Mouse (Mus musculus) midbrain, embryonic 15.5 days (tissue): ENCODE measurements around the gene Arl5c. TPM values are rescaled to one million over a fixed set of nuclear protein-coding genes. Genes with fewer than 3 reads are reported as not detected.

Experiments
- ATAC-seq: fragments of 200-750 bp; cut with Nextera tagmentation; replicated peaks from 2 replicates; pipeline ENCODE4 v1.8.0; 2017; ENCODE audit warnings: moderate TSS enrichment
- H3K27ac ChIP-seq: fragments of 300-500 bp; sonication (generic); 2 replicates; pipeline ENCODE4 v1.5.1; 2015; ENCODE audit warnings: mild to moderate bottlenecking, inconsistent platforms
- H3K27me3 ChIP-seq: fragments of 300-500 bp; sonication (generic); replicated peaks from 2 replicates; pipeline ENCODE4 v1.6.1; 2015; ENCODE audit warnings: inconsistent platforms
- H3K36me3 ChIP-seq: fragments of 300-500 bp; sonication (generic); replicated peaks from 2 replicates; pipeline ENCODE4 v1.6.1; 2015; ENCODE audit warnings: inconsistent platforms
- H3K4me1 ChIP-seq: fragments of 300-500 bp; sonication (generic); 2 replicates; pipeline ENCODE4 v1.6.1; 2015; ENCODE audit warnings: inconsistent platforms
- H3K4me2 ChIP-seq: fragments of 300-500 bp; sonication (generic); 2 replicates; pipeline ENCODE4 v1.6.1; 2015; ENCODE audit warnings: inconsistent platforms, mild to moderate bottlenecking, moderate library complexity
- H3K4me3 ChIP-seq: fragments of 300-500 bp; sonication (generic); 2 replicates; pipeline ENCODE4 v1.5.1; 2015; ENCODE audit warnings: mild to moderate bottlenecking, inconsistent platforms
- H3K9ac ChIP-seq: fragments of 300-500 bp; sonication (generic); 2 replicates; pipeline ENCODE4 v1.6.1; 2015; ENCODE audit warnings: mild to moderate bottlenecking, inconsistent platforms
- H3K9me3 ChIP-seq: fragments of 300-500 bp; sonication (generic); 2 replicates; pipeline ENCODE4 v1.6.1; 2016; ENCODE audit warnings: inconsistent platforms
- WGBS: fragments of 180-500 bp; shearing (Covaris S2); methylation state at CpG from one replicate; pipeline ENCODE4 v1.1.7; 2015; ENCODE audit warnings: mixed read lengths; 5-methylcytosine and 5-hydroxymethylcytosine counted together
- polyA plus RNA-seq: library from polyadenylated mRNA; unstranded; fragments of >200 nt; fragmentation: Nextera tagmentation; extraction: Ambion mirVana; gene quantifications from 2 replicates; pipeline ENCODE4 v1.2.1, GENCODE M21; 2015

Gene Arl5c
- polyA plus RNA-seq, 1 experiment from 2014 or later, result 10.8 TPM

GRCm38 (mm10) chr11:98027297-98027688, 31.3 kb upstream of the Arl5c start:
- peaks cover 26% of the 10 kb centered on the region for H3K36me3 ChIP-seq
- peak overlapping the region; percentile 76 for H3K4me2 ChIP-seq
- under 1% methylated on average over 18 of the region's 18 CpGs for WGBS
- H3K9ac ChIP-seq, result peak overlapping the region; percentile 99
- ATAC-seq, result no peak
- peak overlapping the region; percentile 92 for H3K27ac ChIP-seq
- H3K4me1 ChIP-seq, result peaks cover 27% of the 10 kb centered on the region
- no peaks in the 10 kb centered on the region for H3K27me3 ChIP-seq
- peak overlapping the region; percentile 81 for H3K4me3 ChIP-seq
- H3K9me3 ChIP-seq, result no peaks in the 10 kb centered on the region

- Histone ChIP-seq H3K4me1 (peaks cover 27% of the 10 kb centered on the region), H3K9me3 (no peaks in the 10 kb centered on the region), H3K36me3 (peaks cover 26% of the 10 kb centered on the region), H3K4me3 (peak within 1 kb of the TSS; percentile 81), H3K4me2 (peak within 1 kb of the TSS; percentile 76), H3K9ac (peak within 1 kb of the TSS; percentile 99), H3K27ac (peak within 1 kb of the TSS; percentile 92), H3K27me3 (no peaks in the 10 kb centered on the region)
- peak; percentile 69 for ATAC-seq
- under 1% methylated on average over 69 of the region's 69 CpGs for WGBS
These were observed 30.8 kb upstream of the Arl5c start, which contains the start of gene Rpl19 for GRCm38 (mm10) chr11:98026570-98027296. Gene Rpl19, plus strand, starts transcription at chr11:98026710.

GRCm38 (mm10) chr11:98026248-98026569, 30.2 kb upstream of the Arl5c start:
- H3K4me3 ChIP-seq, result peak overlapping the region; percentile 81
- H3K4me2 ChIP-seq, result peak overlapping the region; percentile 76
- no peaks in the 10 kb centered on the region for H3K9me3 ChIP-seq
- peaks cover 25% of the 10 kb centered on the region for H3K36me3 ChIP-seq
- ATAC-seq, result no peak
- peak overlapping the region; percentile 92 for H3K27ac ChIP-seq
- no peaks in the 10 kb centered on the region for H3K27me3 ChIP-seq
- 4% methylated on average over 15 of the region's 15 CpGs for WGBS
- H3K9ac ChIP-seq, result peak overlapping the region; percentile 99
- H3K4me1 ChIP-seq, result peaks cover 32% of the 10 kb centered on the region

- peaks cover 49% of the 10 kb centered on the region for H3K4me1 ChIP-seq
- H3K36me3 ChIP-seq, result peaks cover 11% of the 10 kb centered on the region
- no peak for ATAC-seq
- no peaks in the 10 kb centered on the region for H3K27me3 ChIP-seq
- H3K9ac ChIP-seq, result no peak overlapping the region
- no peaks in the 10 kb centered on the region for H3K9me3 ChIP-seq
- H3K4me2 ChIP-seq, result no peak overlapping the region
- 94% methylated on average over 3 of the region's 3 CpGs for WGBS
- no peak overlapping the region for H3K27ac ChIP-seq
- H3K4me3 ChIP-seq, result no peak overlapping the region
These were observed 28.5 kb upstream of the Arl5c start for GRCm38 (mm10) chr11:98024516-98024915.

GRCm38 (mm10) chr11:98022555-98023371, 26.8 kb upstream of the Arl5c start, which contains the start of gene Cacnb1:
Gene Cacnb1, minus strand, starts transcription at chr11:98023034.
- ATAC-seq, result peak; percentile 59
- Histone ChIP-seq H3K4me2 (peak within 1 kb of the TSS; percentile 72), H3K4me1 (peaks cover 57% of the 10 kb centered on the region), H3K27ac (peak within 1 kb of the TSS; percentile 96), H3K9me3 (no peaks in the 10 kb centered on the region), H3K36me3 (no peaks in the 10 kb centered on the region), H3K27me3 (no peaks in the 10 kb centered on the region), H3K9ac (peak within 1 kb of the TSS; percentile 95), H3K4me3 (peak within 1 kb of the TSS; percentile 86)
- 1% methylated on average over 50 of the region's 52 CpGs for WGBS

- H3K27me3 ChIP-seq, result no peaks in the 10 kb centered on the region
- H3K9ac ChIP-seq, result peak overlapping the region; percentile 95
- H3K4me2 ChIP-seq, result peak overlapping the region; percentile 72
- H3K4me3 ChIP-seq, result peak overlapping the region; percentile 86
- WGBS, result under 1% methylated on average over 19 of the region's 23 CpGs
- H3K27ac ChIP-seq, result peak overlapping the region; percentile 96
- peaks cover 53% of the 10 kb centered on the region for H3K4me1 ChIP-seq
- H3K9me3 ChIP-seq, result no peaks in the 10 kb centered on the region
- peak; percentile 48 for ATAC-seq
- no peaks in the 10 kb centered on the region; the same call in 1 of the 2 replicates for H3K36me3 ChIP-seq
These were observed 26.2 kb upstream of the Arl5c start for GRCm38 (mm10) chr11:98022253-98022554.

DNA sequence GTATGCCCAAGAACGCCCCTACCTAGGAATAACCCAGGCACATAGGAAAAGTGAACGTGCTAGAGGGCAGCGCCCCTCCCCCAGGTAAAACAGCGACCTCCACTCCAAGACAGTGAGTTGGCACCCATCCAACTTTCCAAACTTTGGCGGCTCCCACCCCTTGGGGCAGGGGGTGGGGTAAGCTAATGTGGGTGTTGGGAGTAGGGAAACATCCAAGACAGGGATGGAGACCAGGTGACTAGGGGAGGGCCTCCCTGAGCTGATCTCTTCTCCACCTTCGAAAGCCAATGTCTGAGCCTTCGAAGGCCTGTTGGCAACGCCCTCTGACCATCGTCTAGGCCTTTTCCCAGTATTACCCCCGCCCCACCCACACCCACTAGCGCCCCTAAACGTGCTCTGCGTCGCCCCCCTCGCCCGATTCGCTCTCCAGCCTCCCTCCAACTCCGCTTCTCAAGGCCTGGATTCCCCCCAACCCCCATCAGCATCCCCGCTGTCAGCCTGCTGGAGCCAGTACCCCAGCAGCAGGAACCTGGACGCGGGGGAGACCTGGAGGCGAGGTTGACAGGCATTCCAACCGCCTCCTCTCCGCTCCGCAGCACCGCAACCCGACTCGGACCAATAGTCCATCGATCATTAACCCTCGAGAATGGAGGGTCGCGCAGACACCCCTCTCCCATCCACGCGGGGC, 25.7 kb upstream of the Arl5c start:
- WGBS, result 4% methylated on average over 33 of the region's 34 CpGs

DNA sequence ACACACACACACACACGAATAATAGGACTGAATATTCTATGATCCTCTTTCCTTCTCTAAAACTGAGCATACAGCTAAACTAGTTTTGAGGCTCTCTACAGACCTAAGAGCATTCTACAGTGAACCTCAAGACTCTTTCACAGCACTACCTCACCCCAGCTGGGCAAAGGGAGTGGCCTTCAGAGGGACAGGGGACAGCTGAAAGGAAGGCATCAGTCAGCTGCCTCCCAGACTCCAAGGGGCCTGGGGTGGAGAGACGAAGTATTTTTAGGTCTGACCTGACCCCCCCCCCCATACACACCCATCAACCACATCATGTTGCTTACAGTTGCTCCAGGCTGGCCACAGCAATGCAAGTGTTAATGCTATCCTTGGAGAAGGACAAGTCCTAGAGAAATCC, 25.1 kb upstream of the Arl5c start:
- Histone ChIP-seq H3K9ac (peak overlapping the region; percentile 95), H3K4me3 (peak overlapping the region; percentile 86), H3K9me3 (no peaks in the 10 kb centered on the region), H3K4me2 (peak overlapping the region; percentile 72), H3K36me3 (peaks cover 8% of the 10 kb centered on the region; the same call in 1 of the 2 replicates), H3K27me3 (no peaks in the 10 kb centered on the region), H3K4me1 (peaks cover 52% of the 10 kb centered on the region), H3K27ac (peak overlapping the region; percentile 96)
- WGBS, result 46% methylated on average over 2 of the region's 2 CpGs
- no peak for ATAC-seq

More for the DNA sequence above, 25.7 kb upstream of the Arl5c start:
- Histone ChIP-seq H3K9me3 (no peaks in the 10 kb centered on the region), H3K27ac (peak overlapping the region; percentile 96), H3K4me1 (peaks cover 53% of the 10 kb centered on the region), H3K36me3 (peaks cover 2% of the 10 kb centered on the region; the same call in 1 of the 2 replicates), H3K9ac (peak overlapping the region; percentile 95), H3K4me3 (peak overlapping the region; percentile 86), H3K4me2 (peak overlapping the region; percentile 72), H3K27me3 (no peaks in the 10 kb centered on the region)
- ATAC-seq, result peak; percentile 22

DNA sequence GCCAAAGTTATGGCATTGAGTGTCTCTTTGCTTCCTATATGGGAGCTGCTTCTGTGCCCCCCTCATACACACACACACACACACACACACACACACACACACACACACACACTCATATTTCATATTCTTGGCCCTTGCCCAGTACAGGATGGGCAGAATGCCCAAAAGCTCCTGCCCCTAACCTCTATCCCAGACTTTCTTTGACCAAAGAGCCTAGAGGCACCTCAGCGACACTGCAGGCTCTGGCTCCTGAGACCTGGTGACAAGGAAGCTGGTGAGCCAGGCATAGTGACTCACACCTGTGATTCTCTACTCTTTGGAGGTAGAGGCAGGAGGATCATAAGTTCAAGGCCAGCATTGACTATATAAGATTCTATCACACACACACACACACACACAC, 24.7 kb upstream of the Arl5c start:
- ATAC-seq, result no peak
- Histone ChIP-seq H3K4me1 (peaks cover 48% of the 10 kb centered on the region), H3K27me3 (no peaks in the 10 kb centered on the region), H3K27ac (peak overlapping the region; percentile 57), H3K4me3 (peak overlapping the region; percentile 86), H3K9ac (peak overlapping the region; percentile 95), H3K4me2 (peak overlapping the region; percentile 72), H3K36me3 (peaks cover 12% of the 10 kb centered on the region), H3K9me3 (no peaks in the 10 kb centered on the region)
- 48% methylated on average over 1 of the region's 1 CpGs for WGBS

DNA sequence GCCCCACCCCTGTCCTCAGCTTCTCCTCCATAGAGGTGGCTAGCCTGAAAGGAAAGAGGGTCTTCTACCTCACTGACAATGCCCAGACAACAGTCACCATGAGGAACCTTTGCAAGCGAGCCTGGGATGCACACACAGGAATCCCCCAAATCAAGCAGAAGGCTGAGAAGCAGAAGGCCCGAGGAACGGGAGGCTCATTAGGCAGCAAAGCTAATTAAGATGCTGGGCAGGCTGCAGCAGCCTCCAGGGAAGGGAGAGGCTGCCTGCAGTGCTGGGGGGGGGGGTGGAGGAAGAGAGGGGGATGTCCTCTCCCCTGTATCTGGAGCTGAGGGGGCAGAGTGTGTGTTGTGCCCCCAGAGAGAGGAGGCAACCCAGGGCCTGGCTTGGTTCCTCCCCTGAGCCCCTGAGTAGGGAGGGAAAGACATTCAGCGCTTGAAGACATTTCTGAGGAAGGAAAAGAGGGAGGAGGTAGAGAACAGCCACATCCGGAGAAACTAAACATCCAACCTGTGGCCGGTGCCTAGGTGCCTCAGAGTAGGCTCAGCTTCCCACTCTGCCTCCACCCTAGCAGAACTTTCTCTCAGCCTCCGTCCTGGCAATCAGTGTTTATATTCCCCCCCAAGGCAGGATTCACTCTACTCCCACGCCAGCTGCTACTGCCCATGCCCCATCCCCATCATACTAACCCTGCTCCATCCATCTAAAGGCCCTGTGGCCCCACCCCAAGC, 24.1 kb upstream of the Arl5c start:
- H3K4me1 ChIP-seq, result peaks cover 45% of the 10 kb centered on the region
- H3K4me3 ChIP-seq, result peak overlapping the region; percentile 86
- H3K9ac ChIP-seq, result peak overlapping the region; percentile 95
- peaks cover 18% of the 10 kb centered on the region for H3K36me3 ChIP-seq
- H3K27ac ChIP-seq, result peak overlapping the region; percentile 57
- ATAC-seq, result no peak
- H3K9me3 ChIP-seq, result no peaks in the 10 kb centered on the region
- 14% methylated on average over 8 of the region's 8 CpGs for WGBS
- H3K4me2 ChIP-seq, result peak overlapping the region; percentile 72
- no peaks in the 10 kb centered on the region for H3K27me3 ChIP-seq

DNA sequence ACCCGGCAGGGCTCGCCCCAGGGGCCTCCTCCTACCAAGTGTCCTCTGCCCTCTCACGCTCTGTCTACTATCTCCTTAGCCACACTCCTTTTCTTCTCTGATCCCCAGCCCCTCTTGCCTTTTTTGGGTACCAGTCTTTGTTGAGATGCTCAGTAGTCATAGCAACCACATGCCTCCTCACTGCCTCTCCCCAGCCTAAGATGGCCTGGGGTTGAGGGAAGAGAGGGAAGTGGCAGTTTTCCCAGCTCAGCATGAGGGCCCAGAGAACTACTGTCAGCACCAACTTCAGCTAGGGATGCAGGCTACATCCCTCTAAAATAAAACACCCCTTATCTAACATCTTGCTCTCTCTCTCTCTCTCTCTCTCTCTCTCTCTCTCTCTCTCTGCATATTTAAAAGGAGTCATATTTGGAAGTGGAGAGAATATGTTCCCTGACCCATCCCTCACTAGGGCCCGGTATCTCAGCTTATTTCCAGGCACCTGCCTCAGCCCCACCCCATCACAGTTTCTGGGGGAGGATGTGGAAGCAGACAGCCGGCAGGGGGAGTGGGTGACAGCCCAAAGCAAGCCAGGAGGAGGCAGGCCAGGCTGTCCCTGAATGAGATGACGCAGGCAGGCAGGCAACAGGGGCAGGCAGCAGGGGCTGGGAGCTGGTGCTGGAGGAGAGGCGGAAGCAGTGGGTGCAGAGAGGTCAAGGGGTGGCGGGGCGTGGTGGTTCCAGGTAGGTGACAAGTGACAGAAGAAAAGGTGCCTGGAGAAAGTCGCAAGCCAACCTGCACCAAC, 23.1 kb upstream of the Arl5c start:
- Histone ChIP-seq H3K27me3 (no peaks in the 10 kb centered on the region), H3K27ac (peak overlapping the region; percentile 57), H3K36me3 (peaks cover 27% of the 10 kb centered on the region), H3K4me2 (peak overlapping the region; percentile 72), H3K4me3 (peak overlapping the region; percentile 86; the same call in 1 of the 2 replicates), H3K9me3 (no peaks in the 10 kb centered on the region), H3K4me1 (peaks cover 45% of the 10 kb centered on the region), H3K9ac (peak overlapping the region; percentile 95; the same call in 1 of the 2 replicates)
- ATAC-seq, result no peak
- WGBS, result 24% methylated on average over 10 of the region's 10 CpGs
